Mouse (Mus musculus): ENCODE data around the gene Ifit1. TPM values are rescaled to one million over a fixed set of nuclear protein-coding genes. Genes with fewer than 3 reads are reported as not detected.

Gene Ifit1
- total and polyA plus RNA-seq, 2 experiments from 2014 or later = 0.88 to 2.0 TPM

- Histone ChIP-seq H3K4me3 (ENCODE audit: low read depth, low read length) (no peak overlapping the region), H3K27ac (ENCODE audit: low read depth, low read length) (no peak overlapping the region), H3K4me2 (ENCODE audit: low read depth) (no peak overlapping the region), H3K4me1 (ENCODE audit: insufficient read depth) (no peaks in the 10 kb centered on the region), H3K9ac (no peak overlapping the region), H3K27me3 (ENCODE audit: insufficient read depth, low read length) (no peaks in the 10 kb centered on the region), H3K9me3 (ENCODE audit: low read length) (no peaks in the 10 kb centered on the region), H3K36me3 (ENCODE audit: insufficient read depth) (no peaks in the 10 kb centered on the region)
- ATAC-seq (no peak), DNase-seq (no peak)
- no peak for TF ChIP-seq CTCF (IDR thresholded peaks at IDR 0.05; ENCODE audit: low read depth)
- WGBS = 54% methylated on average over 2 of the region's 2 CpGs
Measured at GRCm38 (mm10) chr19:34699300-34699699, 58.6 kb downstream of the Ifit1 start.

Other genes with a start within 250 kb of the Ifit1 start
- 0.38 and 0.71 TPM in 2 replicates for gene Ch25h, start 165.7 kb upstream of the Ifit1 start, total RNA-seq (2014; rRNA removed)
- 0.62 and 0.86 TPM in 2 replicates for gene Ch25h, start 165.7 kb upstream of the Ifit1 start, polyA plus RNA-seq (2015; fragmentation: Nextera tagmentation; extraction: Ambion mirVana)
- gene Lipa, start 113.4 kb upstream of the Ifit1 start, total RNA-seq (2014; rRNA removed) = 17.9 and 21.9 TPM in 2 replicates
- 15.3 and 17.3 TPM in 2 replicates for gene Lipa, start 113.4 kb upstream of the Ifit1 start, polyA plus RNA-seq (2015; fragmentation: Nextera tagmentation; extraction: Ambion mirVana)
- 11.1 and 11.9 TPM in 2 replicates for gene Ifit2, start 90.2 kb upstream of the Ifit1 start, total RNA-seq (2014; rRNA removed)
- 6.3 and 8.0 TPM in 2 replicates for gene Ifit2, start 90.2 kb upstream of the Ifit1 start, polyA plus RNA-seq (2015; fragmentation: Nextera tagmentation; extraction: Ambion mirVana)
- 2.3 and 2.7 TPM in 2 replicates for gene Ifit3, start 57.3 kb upstream of the Ifit1 start, total RNA-seq (2014; rRNA removed)
- gene Ifit3, start 57.3 kb upstream of the Ifit1 start, polyA plus RNA-seq (2015; fragmentation: Nextera tagmentation; extraction: Ambion mirVana) = 2.7 and 3.2 TPM in 2 replicates
- gene Ifit1bl1, start 38.9 kb upstream of the Ifit1 start, total RNA-seq (2014; rRNA removed) = 1.8 and 2.5 TPM in 2 replicates
- gene Ifit1bl1, start 38.9 kb upstream of the Ifit1 start, polyA plus RNA-seq (2015; fragmentation: Nextera tagmentation; extraction: Ambion mirVana) = 1.4 and 1.6 TPM in 2 replicates
- gene Ifit3b, start 32.9 kb upstream of the Ifit1 start, total RNA-seq (2014; rRNA removed) = 0.15 and 0.19 TPM in 2 replicates
- 0.45 and 0.79 TPM in 2 replicates for gene Ifit3b, start 32.9 kb upstream of the Ifit1 start, polyA plus RNA-seq (2015; fragmentation: Nextera tagmentation; extraction: Ambion mirVana)
- 0.52 and 0.69 TPM in 2 replicates for gene Ifit1bl2, start 128 bp upstream of the Ifit1 start, total RNA-seq (2014; rRNA removed)
- gene Ifit1bl2, start 128 bp upstream of the Ifit1 start, polyA plus RNA-seq (2015; fragmentation: Nextera tagmentation; extraction: Ambion mirVana) = 0.16 and 0.18 TPM in 2 replicates
- 1.8 and 3.1 TPM in 2 replicates for gene Slc16a12, start 106.4 kb downstream of the Ifit1 start, total RNA-seq (2014; rRNA removed)
- 1.4 and 2.8 TPM in 2 replicates for gene Slc16a12, start 106.4 kb downstream of the Ifit1 start, polyA plus RNA-seq (2015; fragmentation: Nextera tagmentation; extraction: Ambion mirVana)
- 11.8 and 14.6 TPM in 2 replicates for gene Pank1, start 238.6 kb downstream of the Ifit1 start, total RNA-seq (2014; rRNA removed)
- gene Pank1, start 238.6 kb downstream of the Ifit1 start, polyA plus RNA-seq (2015; fragmentation: Nextera tagmentation; extraction: Ambion mirVana) = 3.6 and 5.5 TPM in 2 replicates

Data from forebrain, postnatal 0 days (tissue).